Mouse (Mus musculus) intestine, embryonic 16.5 days (tissue): ENCODE data around the gene Btbd35f26. TPM values are rescaled to one million over a fixed set of nuclear protein-coding genes. Genes with fewer than 3 reads are reported as not detected.
"Not testable (repeated sequence)": the region's sequence is repeated elsewhere in the genome, so short reads cannot be mapped to it uniquely, and the experiment has no call there.

ENCODE experiments used
- ATAC-seq: fragments of 200-750 bp; cut with Nextera tagmentation; 2 replicates; pipeline ENCODE4 v1.8.0; 2017; ENCODE audit warnings: moderate TSS enrichment, moderate library complexity
- H3K27ac ChIP-seq: fragments of 300-500 bp; sonication (generic); 2 replicates; pipeline ENCODE4 v1.5.1; 2014; ENCODE audit warnings: mild to moderate bottlenecking, low read length
- H3K27me3 ChIP-seq: fragments of 300-500 bp; sonication (generic); replicated peaks from 2 replicates; pipeline ENCODE4 v1.6.1; 2014; ENCODE audit warnings: low read length, control low read depth, mixed read lengths; ENCODE audit not compliant: control insufficient read depth, insufficient read depth
- H3K36me3 ChIP-seq: fragments of 300-500 bp; sonication (generic); 2 replicates; pipeline ENCODE4 v1.6.1; 2014; ENCODE audit warnings: low read length, control low read depth; ENCODE audit not compliant: control insufficient read depth, insufficient read depth
- H3K4me1 ChIP-seq: fragments of 300-500 bp; sonication (generic); 2 replicates; pipeline ENCODE4 v1.6.1; 2014; ENCODE audit warnings: low read length, control low read depth, mixed read lengths; ENCODE audit not compliant: control insufficient read depth, insufficient read depth
- H3K4me2 ChIP-seq: fragments of 300-500 bp; sonication (generic); 2 replicates; pipeline ENCODE4 v1.6.1; 2014; ENCODE audit warnings: low read depth, low read length, control low read depth
- H3K4me3 ChIP-seq: fragments of 300-500 bp; sonication (generic); 2 replicates; pipeline ENCODE4 v1.5.1; 2014; ENCODE audit warnings: mild to moderate bottlenecking, low read length
- H3K9ac ChIP-seq: fragments of 300-500 bp; sonication (generic); 2 replicates; pipeline ENCODE4 v1.6.1; 2014; ENCODE audit warnings: low read depth, low read length
- H3K9me3 ChIP-seq: fragments of 300-500 bp; sonication (generic); 2 replicates; pipeline ENCODE4 v1.6.1; 2016; ENCODE audit warnings: low read length, control low read depth; ENCODE audit not compliant: control insufficient read depth
- WGBS: fragments of 180-500 bp; shearing (Covaris S2); extraction: QIAGEN DNeasy Blood & Tissue Kit; methylation state at CpG from one replicate; pipeline ENCODE4 v1.1.7; 2014; 5-methylcytosine and 5-hydroxymethylcytosine counted together
- polyA plus RNA-seq: library from polyadenylated mRNA; unstranded; fragments of >200 nt; fragmentation: Nextera tagmentation; extraction: Ambion mirVana; gene quantifications from 2 replicates; pipeline ENCODE4 v1.2.1, GENCODE M21; 2015

Btbd35f26 gene
- polyA plus RNA-seq = not detected in 2 replicates

DNA sequence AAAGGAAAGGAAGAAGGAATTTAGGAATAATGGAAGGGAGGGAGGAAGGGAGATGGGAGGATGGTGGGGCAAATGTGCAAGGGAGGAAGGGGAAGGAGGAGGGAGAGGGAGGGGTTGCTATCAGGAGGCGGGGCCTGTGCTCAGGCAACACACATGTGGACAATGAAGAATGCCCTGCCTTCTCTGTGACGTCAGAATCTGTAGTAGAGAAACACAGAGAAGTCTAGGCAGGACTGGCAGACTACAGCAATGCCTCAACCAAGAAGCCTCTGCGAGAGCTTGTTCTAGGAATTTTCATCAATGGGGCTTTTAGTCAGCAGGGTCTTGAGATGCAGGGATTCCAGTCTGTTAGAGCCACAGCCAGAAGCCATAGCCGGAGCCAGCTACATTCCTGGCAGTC, at the start of gene Btbd35f26:
Btbd35f26 (plus strand) TSS at position 301 of the 400 bp plus-strand sequence.
- ATAC-seq, H3K4me1 ChIP-seq, H3K27ac ChIP-seq, H3K36me3 ChIP-seq, H3K4me3 ChIP-seq, H3K9ac ChIP-seq, H3K27me3 ChIP-seq, H3K4me2 ChIP-seq, H3K9me3 ChIP-seq: not testable (repeated sequence)
- no CpG with 5 or more reads among the region's 4 CpGs for WGBS

DNA sequence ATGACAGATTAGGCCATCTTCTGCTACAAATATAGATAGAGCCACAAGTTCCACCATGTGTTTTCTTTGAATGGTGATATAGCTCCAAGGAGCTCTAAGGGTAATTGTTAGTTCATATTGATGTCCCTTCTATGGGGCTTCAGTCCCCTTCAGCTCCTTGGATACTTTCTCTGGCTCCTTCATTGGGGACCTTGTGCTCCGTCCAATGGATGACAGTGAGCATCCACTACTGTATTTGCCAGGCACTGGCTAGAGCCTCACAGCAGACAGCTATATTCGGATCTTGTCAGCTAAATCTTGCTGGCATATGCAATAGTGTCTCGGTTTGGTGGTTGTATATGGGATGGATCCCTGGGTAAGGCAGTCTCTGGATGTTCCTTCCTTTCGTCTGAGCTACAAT, 5.7 kb downstream of the Btbd35f26 start:
- not testable (repeated sequence) for ATAC-seq, H3K4me1 ChIP-seq, H3K4me3 ChIP-seq, H3K27ac ChIP-seq, H3K9ac ChIP-seq, H3K4me2 ChIP-seq, H3K9me3 ChIP-seq, H3K36me3 ChIP-seq, H3K27me3 ChIP-seq
- 91% methylated on average over 2 of the region's 4 CpGs for WGBS

- not testable (repeated sequence) for H3K27me3 ChIP-seq, H3K9ac ChIP-seq, H3K9me3 ChIP-seq, H3K36me3 ChIP-seq, H3K4me1 ChIP-seq, H3K4me2 ChIP-seq, H3K27ac ChIP-seq, ATAC-seq, H3K4me3 ChIP-seq
- no CpG with 5 or more reads among the region's 4 CpGs for WGBS
Observed at GRCm38 (mm10) chrX:31383818-31384217, 47.6 kb downstream of the Btbd35f26 start, which contains the start of gene Btbd35f19. Btbd35f19 (minus strand) TSS chrX:31383918.

Other genes starting within 250 kb of the Btbd35f26 start
- not detected in 2 replicates for gene Btbd35f29, start 218.8 kb upstream of the Btbd35f26 start, polyA plus RNA-seq
- gene Spin2f, start 82.6 kb upstream of the Btbd35f26 start, polyA plus RNA-seq = not detected in 2 replicates
- gene Btbd35f19, start 47.5 kb downstream of the Btbd35f26 start, polyA plus RNA-seq = not detected in 2 replicates
- not detected in 2 replicates for gene Gm21883, start 237.8 kb downstream of the Btbd35f26 start, polyA plus RNA-seq